Mouse (Mus musculus): ENCODE data around the gene Chchd3.

Chchd3 gene

DNA sequence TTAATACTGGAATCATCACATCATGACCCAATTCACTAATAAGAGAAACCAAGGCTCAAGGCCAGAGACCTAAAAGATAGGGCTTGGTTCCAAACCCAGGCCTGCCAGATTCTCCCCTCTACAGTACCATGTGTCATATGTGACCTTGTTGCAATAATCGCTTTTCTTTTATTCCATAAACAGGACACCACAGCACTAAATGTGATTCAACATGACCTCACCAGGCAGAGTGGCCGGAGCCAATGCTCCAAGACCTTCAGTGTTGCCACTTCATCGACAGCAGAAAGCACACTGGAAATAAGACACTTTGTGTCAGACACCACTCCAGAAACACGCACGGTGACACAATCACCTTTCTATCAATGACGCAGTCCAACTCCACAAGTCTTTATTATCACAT lies 258.3 kb downstream of the Chchd3 start:
- DNase-seq (ENCODE audit: low spot score in 2 of 2) = no peak

DNA sequence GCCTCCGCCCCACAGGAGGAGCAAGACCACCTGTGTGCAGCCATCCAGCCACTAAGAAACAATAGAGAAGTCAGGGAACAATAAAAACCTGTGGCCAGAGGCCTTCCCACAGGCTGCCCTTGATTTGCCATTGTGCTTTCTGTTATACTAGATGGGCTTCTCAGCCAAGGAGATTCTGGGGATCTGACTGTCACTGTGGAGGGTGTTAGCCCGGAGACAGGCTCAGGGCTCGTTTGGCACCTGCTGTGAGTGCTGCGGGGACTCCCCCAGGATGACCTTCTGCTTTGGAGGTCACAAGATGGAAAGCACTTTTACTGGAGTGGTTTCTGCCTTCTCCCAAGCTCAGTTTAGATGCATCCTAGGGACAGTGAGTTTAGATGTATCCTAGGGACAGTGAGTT lies 262.5 kb downstream of the Chchd3 start:
- DNase-seq (ENCODE audit: low spot score in 2 of 2) = no peak

DNA sequence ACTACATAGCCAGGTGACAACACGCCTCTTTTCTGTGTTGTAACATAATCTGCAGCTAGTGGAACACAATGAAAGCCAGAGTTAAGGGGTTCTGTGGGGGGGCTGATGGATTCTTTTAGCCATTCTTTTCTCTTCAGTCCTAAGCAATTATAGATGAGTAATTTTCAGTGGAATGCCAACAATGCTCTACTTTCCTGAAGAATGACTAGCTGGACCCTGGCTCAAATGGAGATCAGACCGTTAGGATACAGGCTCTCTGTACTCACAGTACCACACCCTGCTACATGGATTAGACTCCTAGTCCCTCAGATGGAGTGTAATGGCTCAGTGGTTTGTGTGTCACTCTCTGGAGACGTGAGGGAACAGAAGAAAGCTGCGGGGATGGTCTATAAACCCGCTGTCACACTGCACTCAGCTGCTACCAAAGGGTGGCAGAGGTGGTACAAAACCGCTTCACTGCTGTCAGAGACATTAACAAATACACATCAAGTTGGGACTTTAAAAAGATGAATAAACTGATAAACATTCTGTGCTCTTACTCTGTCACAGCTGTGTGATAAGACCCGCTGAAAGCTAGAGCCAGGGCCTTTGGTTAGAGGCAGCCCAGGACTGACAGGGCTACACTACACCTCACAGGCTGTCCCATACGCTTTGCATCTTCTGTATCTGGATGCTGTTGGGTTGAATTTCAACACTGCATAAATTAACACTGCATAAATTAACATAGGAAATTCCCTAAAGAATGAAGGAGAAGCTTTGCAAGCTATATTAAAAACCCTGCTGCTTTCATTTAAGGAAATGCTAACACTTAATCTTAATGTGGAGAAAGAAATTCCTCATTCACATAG lies 264.2 kb downstream of the Chchd3 start:
- no peak for DNase-seq (ENCODE audit: low spot score in 2 of 2)

DNA sequence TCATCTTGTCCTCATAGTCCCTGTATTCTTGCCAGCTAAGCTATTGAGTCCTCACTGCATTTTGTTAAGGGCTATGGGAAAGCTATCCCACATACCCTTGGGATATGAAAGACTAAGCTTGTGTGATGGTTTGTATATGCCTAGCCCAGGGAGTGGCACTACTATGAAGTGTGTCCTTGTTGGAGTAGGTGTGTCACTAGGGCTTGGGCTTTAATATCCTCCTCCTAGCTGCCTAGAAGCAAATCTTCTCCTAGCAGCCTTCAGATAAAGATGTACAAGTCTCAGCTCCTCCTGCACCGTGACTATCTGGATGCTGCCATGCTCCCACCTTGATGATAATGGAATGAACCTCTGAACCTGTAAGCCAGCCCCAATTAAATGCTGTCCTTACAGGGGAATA lies 266.5 kb downstream of the Chchd3 start:
- no peak for DNase-seq (ENCODE audit: low spot score in 2 of 2)

DNA sequence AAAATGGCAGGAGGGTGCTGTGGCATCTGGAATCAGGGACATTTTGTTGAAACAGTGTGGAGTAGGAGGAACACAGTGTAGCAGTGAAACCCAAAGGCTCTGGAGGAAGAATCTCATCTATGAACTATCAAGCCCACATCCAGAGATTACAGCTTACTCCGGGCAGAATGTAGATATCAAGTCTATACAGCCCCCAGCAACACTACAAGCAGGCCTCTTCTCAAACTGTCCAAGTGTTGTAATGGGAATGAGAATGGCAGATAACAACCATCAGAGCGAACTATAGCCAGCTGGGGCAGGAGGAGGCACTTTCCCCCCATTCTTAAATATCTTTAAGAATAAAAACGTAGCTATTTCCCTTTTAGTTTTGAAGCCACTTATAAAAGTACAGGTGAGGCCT lies 266.9 kb downstream of the Chchd3 start:
- no peak for DNase-seq (ENCODE audit: low spot score in 2 of 2)

DNA sequence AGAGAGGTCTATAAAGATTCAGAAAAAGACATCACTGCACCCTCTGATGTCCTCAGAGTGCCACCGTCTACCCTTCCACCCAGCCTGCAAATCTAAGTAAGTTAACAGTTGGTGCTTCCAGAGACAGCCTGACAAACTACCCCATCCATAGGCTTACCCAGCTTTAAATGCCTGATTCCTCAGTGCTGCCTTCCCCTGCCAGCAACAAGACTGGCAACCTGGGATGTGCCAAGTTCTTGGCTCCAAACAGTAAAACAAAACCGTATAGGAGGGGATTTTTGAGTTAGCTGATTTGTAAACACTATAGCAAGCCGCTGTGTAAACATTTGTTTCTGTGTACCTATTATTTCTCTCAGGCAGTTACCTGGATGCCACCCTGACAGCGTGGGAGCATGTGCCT lies 269.6 kb downstream of the Chchd3 start:
- no peak for DNase-seq (ENCODE audit: low spot score in 2 of 2)

DNA sequence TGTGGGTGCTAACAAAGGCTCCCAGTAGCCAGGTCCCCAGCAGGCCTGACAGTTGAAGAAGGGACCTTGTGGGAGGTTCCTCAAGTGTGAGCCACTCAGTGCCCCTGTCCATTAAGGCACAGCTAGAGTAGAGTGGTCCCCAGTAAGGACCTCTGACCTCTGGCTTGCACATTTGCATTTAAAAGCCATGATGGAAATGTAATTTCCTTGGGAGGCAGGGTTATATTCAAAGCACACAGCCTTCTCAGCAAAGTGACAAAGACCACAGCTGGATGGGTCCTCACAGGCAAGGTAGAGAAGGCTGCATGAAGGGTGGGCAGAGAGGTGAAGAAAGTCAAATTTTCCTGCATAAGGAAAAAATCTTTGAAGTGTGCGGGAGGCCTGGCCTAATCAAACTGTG lies 272.7 kb downstream of the Chchd3 start:
- DNase-seq (ENCODE audit: low spot score in 2 of 2) = no peak

DNA sequence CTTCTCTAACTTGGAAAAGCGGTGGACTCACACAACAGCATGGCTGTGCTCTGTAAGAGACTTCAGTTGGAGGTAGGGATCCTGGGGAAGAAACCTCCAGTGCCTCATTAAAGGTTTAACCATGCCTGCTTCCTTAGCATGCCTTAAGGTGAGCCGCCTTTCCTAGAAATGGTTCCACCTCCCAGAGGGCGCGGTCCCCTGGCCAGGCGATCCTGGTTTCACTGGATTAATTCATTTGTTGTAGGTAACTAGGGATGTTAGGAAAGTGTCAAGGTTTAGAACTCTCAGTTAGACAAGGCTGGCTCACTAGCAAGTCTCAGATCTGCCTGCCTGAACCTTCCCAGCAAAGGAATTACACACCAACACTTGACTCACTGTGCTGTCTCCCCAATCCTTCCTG lies 273.9 kb downstream of the Chchd3 start:
- DNase-seq (ENCODE audit: low spot score in 2 of 2) = no peak

DNA sequence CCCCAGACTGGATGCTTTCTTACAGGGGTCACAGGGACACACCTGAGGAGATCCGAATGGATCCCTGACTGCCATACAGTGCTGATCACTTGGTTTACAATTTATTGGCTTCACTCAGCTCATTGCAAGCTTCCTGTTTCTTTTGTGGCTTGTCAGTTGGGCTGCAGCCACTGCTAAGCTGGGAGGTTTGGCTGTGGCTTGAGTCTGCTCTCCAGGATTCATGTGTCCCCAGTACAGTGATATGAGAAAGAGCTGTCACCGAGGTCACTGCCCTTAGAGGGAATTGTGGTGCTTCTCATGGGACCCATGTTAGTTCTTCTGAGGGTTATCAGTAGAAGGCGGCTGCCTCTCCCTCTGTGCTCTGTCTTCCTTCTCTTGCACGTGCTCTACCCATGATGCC lies 277.0 kb downstream of the Chchd3 start:
- DNase-seq (ENCODE audit: low spot score in 2 of 2) = no peak

DNA sequence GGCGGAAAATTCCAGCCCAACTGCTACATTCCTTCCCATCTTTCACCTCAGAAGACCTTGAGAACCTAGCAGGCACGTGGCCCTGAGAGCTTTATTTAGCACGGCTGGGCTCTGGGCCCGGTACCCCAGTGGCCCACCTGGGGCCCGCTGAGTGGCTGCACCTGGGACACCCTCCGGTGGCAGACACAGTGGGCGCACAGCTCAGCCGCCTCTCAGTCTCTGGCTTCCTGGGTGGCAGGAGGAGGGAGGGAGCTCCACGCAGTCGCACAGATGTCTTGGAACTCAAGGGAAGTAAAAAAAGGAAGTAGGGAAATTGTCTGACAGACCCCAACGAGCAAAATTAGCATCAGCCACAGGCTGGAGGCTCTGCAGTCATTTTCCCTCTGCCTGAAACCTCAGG lies 279.5 kb downstream of the Chchd3 start:
- DNase-seq (ENCODE audit: low spot score in 2 of 2) = peak; percentile 54 to 55

DNA sequence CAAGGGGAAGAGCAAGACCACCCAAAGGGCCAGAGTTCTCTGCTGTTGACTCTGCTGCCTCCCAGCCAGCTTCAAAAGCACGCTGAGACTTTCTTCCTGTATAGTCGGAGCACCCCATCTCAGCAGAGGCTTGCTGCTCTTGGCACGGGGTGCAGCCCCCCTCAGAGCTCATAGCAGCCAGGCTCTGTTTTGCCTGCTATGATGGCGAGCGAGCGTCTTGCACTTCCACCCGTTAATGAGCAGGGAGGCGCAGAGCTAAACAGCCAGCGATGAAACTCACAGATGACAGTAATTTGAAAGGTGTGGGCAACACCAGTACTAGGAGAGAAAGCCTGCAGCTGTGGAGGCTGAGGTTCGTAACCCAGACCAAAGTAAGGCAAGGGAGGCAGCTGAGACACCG lies 283.7 kb downstream of the Chchd3 start:
- DNase-seq (ENCODE audit: low spot score in 2 of 2) = no peak

DNA sequence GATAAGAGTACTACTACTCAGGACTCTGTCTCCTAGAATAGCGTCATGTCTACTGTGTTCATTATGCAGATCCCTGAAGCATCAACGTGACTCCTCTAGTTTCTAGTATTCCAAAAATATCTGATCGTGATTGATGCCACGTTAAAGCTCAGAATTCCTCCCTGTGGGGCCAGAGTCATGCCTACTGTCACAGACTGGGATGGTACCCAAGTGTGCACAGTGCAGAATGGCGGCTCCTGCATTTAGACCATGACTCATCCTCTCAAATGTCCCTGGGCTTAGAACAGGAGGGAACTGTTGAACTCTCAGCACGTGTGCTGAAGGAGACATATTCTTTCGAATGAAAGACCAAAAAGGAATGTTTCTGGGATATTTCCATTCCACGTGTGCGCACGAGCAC lies 305.5 kb downstream of the Chchd3 start:
- DNase-seq (ENCODE audit: low spot score in 2 of 2) = peak; percentile 14 to 30

DNA sequence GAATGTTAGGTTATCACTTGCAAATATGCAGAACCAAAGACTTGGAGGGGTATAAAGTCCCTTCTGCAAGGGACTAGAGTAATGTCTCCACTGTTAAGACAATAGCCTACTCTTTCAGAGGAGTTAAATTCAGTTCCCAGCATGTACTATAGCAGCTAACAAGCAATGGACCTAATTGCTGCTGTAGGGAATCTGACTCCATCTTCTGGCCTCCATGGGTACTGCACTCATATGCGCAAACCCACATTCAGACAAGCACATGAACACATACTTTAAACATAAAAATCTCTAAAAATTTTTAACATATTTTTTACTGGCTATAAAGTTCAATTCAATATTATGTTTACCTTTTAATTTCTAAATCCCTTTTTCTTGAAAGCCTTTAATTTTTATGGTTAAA lies 310.2 kb downstream of the Chchd3 start:
- no peak for DNase-seq (ENCODE audit: low spot score in 2 of 2)

DNA sequence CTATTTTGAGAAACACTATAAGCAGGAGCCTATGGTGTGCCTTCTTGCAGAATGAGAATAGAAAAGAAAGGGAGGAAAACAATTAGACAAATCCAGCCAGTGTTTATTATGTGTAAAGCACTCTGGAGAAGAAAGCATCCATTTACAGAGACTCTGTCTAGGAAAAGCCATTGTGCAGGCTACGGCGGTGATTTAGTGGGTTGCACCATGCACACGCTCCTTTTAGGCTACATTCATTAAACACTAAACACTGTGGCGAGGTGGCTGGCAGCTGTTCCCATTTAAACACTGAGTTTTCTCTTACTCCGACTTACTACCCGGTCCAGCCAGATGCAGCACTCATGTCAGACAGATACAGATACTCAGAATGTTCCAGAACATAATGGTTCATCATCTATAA lies 311.3 kb downstream of the Chchd3 start:
- no peak for DNase-seq (ENCODE audit: low spot score in 2 of 2)

DNA sequence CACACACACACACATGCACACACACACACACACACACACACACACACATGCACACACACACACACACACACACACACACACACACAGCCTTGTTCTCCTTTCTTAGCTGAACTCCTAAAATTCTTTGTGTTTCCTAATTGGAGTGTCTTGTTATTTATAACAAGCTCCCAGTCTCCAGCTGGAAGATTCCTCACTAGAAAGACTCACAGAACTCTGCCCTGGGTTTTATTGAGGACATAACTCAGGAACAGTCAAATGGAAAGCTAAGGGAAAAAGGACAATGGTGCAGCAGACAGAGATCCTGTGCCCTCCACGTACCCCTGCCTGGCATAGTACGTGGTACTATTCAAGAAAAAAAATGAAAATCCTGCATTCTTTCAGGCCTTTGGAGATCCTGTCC lies 312.7 kb downstream of the Chchd3 start:
- no peak for DNase-seq (ENCODE audit: low spot score in 2 of 2)
